Mouse (Mus musculus): Measurements from ENCODE around the gene Ccdc172. TPM values are rescaled to one million over a fixed set of nuclear protein-coding genes. Genes with fewer than 3 reads are reported as not detected.

Ccdc172 gene
- not detected in 2 replicates for polyA plus RNA-seq (2015; fragmentation: Nextera tagmentation; extraction: Ambion mirVana)

DNA sequence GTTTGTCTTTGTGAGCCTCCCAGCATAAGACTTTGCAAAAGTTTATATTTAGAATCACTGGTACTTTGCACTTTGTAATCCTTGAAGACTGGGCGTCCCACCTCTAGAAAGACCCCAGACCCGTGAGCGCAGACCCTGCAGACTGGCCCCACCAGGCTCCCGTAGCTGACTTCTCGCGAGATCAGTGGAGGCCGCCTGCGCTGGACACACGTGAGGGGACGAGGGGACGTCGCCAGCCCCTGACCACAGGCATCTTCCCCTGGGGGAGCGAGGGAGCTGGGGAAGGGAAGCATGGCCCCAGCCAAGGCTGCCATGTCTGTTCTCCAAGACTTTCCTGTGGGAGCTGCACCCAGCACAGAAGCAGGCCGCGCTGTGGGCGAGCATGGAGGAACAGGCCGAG is at the start of gene Ccdc172:
Gene Ccdc172 (plus strand): TSS at position 176 of the 400 bp plus-strand sequence.
- Histone ChIP-seq H3K9me3 (replicated peaks) (no peaks in the 10 kb centered on the region), H3K27me3 (replicated peaks) (no peaks in the 10 kb centered on the region), H3K4me3 (replicated peaks) (no peak within 1 kb of the TSS), H3K9ac (replicated peaks) (no peak within 1 kb of the TSS), H3K36me3 (no peaks in the 10 kb centered on the region), H3K4me1 (no peaks in the 10 kb centered on the region), H3K4me2 (no peak within 1 kb of the TSS), H3K27ac (replicated peaks) (no peak within 1 kb of the TSS)
- 95% methylated on average over 17 of the region's 17 CpGs for WGBS
- ATAC-seq (ENCODE audit: low FRiP score), result no peak

DNA sequence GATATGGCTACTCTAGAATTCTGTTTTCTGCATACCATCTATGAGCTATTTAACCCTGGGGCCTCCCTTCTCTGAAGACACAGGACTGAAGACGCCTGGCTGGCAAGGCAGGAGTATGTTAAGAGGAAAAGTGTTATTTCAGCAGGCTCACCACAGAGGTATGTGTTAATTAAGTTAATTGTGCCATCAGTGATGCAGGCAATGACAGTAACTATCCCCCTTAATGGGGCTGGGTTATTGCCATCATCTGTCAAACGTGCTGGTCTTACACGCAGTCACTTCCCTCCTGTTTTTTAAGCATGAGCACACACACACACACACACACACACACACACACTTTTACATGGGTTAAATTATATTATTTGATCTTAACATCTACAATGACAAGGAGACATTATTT is 48.0 kb upstream of the Ccdc172 start:
- no peak for ATAC-seq (ENCODE audit: low FRiP score)
- 20% methylated on average over 3 of the region's 3 CpGs for WGBS
- no peak overlapping the region for H3K9ac ChIP-seq (replicated peaks)

DNA sequence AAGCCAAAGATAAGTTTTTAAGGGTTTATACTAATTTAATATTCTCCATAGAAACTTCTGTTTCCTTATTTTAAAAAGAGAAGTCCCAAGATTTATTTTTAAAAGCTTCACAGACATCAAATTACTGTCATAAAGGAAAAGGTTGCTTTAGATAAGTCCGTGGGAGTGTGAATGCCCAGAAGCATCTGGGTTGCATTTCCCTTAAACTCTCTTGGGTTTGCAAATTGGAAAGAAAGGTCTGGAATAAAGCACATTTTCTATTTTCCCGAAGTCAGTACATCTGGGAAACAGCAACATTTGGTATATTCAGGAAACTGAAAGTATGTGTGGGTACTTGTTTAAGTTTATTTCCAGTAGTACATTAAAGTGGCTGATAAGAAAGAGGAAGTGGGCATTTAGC is 43.5 kb upstream of the Ccdc172 start:
- H3K9me3 ChIP-seq (replicated peaks), result no peaks in the 10 kb centered on the region
- WGBS, result 54% methylated on average over 2 of the region's 2 CpGs
- H3K36me3 ChIP-seq, result no peaks in the 10 kb centered on the region
- no peak for ATAC-seq (ENCODE audit: low FRiP score)
- no peak overlapping the region for H3K9ac ChIP-seq (replicated peaks)
- no peak overlapping the region for H3K4me3 ChIP-seq (replicated peaks)
- no peaks in the 10 kb centered on the region for H3K27me3 ChIP-seq (replicated peaks)
- no peak overlapping the region for H3K4me2 ChIP-seq
- peaks cover 2% of the 10 kb centered on the region; the same call in 1 of the 2 replicates for H3K4me1 ChIP-seq
- no peak overlapping the region for H3K27ac ChIP-seq (replicated peaks)

More for the DNA sequence above, 48.0 kb upstream of the Ccdc172 start:
- Histone ChIP-seq H3K27me3 (replicated peaks) (no peaks in the 10 kb centered on the region), H3K4me2 (no peak overlapping the region), H3K27ac (replicated peaks) (no peak overlapping the region), H3K36me3 (no peaks in the 10 kb centered on the region), H3K4me3 (replicated peaks) (no peak overlapping the region), H3K4me1 (no peaks in the 10 kb centered on the region; the same call in 1 of the 2 replicates), H3K9me3 (replicated peaks) (no peaks in the 10 kb centered on the region)

DNA sequence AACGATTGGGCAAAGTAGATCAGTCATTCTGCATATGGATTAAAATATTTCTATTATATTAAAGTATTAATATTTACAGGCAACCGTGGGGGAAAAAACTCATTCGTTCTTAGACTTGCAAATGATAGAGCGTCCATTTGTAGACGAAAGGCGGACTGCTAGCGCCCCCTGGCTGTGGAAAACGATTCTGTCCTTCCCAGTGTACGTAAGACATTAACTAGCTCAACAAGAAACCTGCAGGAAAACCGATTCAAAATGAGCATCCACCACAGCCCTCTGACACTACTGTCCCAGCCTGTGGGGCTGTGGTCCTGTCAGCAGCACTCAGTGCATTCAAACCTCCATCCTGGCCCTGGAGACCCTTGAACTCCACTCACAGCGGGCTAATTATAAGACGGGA is 42.4 kb upstream of the Ccdc172 start:
- Histone ChIP-seq H3K27ac (replicated peaks) (no peak overlapping the region), H3K4me3 (replicated peaks) (no peak overlapping the region), H3K9ac (replicated peaks) (no peak overlapping the region), H3K27me3 (replicated peaks) (no peaks in the 10 kb centered on the region), H3K9me3 (replicated peaks) (no peaks in the 10 kb centered on the region), H3K36me3 (no peaks in the 10 kb centered on the region), H3K4me2 (no peak overlapping the region), H3K4me1 (peaks cover 2% of the 10 kb centered on the region; the same call in 1 of the 2 replicates)
- 13% methylated on average over 12 of the region's 12 CpGs for WGBS
- no peak for ATAC-seq (ENCODE audit: low FRiP score)

DNA sequence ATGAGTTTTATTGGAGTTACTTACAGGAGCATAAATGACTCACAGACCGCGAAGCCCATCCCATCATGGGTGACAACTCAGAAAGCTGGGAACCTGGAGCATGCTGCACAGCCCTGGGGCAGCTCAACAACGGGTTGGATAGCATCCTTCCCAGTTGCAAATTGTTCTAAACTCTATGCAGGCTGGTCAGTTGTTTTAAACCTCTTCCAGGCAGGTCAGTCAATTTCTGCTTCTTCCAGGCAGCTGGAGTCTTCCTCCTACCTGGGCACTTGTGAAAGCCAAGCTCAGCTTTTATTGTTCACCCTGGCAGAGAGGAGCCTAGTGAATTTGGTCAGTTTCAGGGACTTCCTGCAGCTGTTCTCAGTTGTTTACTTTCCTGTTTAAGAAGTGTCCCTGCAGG is 37.5 kb upstream of the Ccdc172 start:
- peaks cover 2% of the 10 kb centered on the region; the same call in 1 of the 2 replicates for H3K4me1 ChIP-seq
- no peaks in the 10 kb centered on the region for H3K36me3 ChIP-seq
- no peaks in the 10 kb centered on the region for H3K9me3 ChIP-seq (replicated peaks)
- H3K27ac ChIP-seq (replicated peaks), result no peak overlapping the region
- H3K4me2 ChIP-seq, result no peak overlapping the region
- ATAC-seq (ENCODE audit: low FRiP score), result no peak
- 90% methylated on average over 3 of the region's 3 CpGs for WGBS
- H3K27me3 ChIP-seq (replicated peaks), result no peaks in the 10 kb centered on the region
- no peak overlapping the region for H3K9ac ChIP-seq (replicated peaks)
- no peak overlapping the region for H3K4me3 ChIP-seq (replicated peaks)

GRCm38 (mm10) chr19:58482373-58482977 is 29.3 kb upstream of the Ccdc172 start:
- Histone ChIP-seq H3K36me3 (no peaks in the 10 kb centered on the region), H3K4me3 (replicated peaks) (no peak overlapping the region), H3K27ac (replicated peaks) (no peak overlapping the region), H3K4me1 (no peaks in the 10 kb centered on the region), H3K4me2 (no peak overlapping the region), H3K9ac (replicated peaks) (no peak overlapping the region), H3K27me3 (replicated peaks) (no peaks in the 10 kb centered on the region), H3K9me3 (replicated peaks) (no peaks in the 10 kb centered on the region)
- 85% methylated on average over 9 of the region's 9 CpGs for WGBS
- ATAC-seq (ENCODE audit: low FRiP score), result no peak

GRCm38 (mm10) chr19:58486686-58487085 is 25.1 kb upstream of the Ccdc172 start:
- no peaks in the 10 kb centered on the region for H3K27me3 ChIP-seq (replicated peaks)
- no peak overlapping the region for H3K4me3 ChIP-seq (replicated peaks)
- H3K36me3 ChIP-seq, result no peaks in the 10 kb centered on the region
- no peak overlapping the region for H3K27ac ChIP-seq (replicated peaks)
- WGBS, result 69% methylated on average over 2 of the region's 2 CpGs
- H3K9ac ChIP-seq (replicated peaks), result no peak overlapping the region
- no peaks in the 10 kb centered on the region for H3K9me3 ChIP-seq (replicated peaks)
- H3K4me1 ChIP-seq, result no peaks in the 10 kb centered on the region
- no peak for ATAC-seq (ENCODE audit: low FRiP score)
- no peak overlapping the region for H3K4me2 ChIP-seq

GRCm38 (mm10) chr19:58497106-58497505 is 14.7 kb upstream of the Ccdc172 start:
- Histone ChIP-seq H3K4me1 (peaks cover 16% of the 10 kb centered on the region), H3K4me2 (no peak overlapping the region), H3K36me3 (no peaks in the 10 kb centered on the region), H3K9me3 (replicated peaks) (no peaks in the 10 kb centered on the region), H3K9ac (replicated peaks) (no peak overlapping the region), H3K27ac (replicated peaks) (no peak overlapping the region), H3K27me3 (replicated peaks) (no peaks in the 10 kb centered on the region), H3K4me3 (replicated peaks) (no peak overlapping the region)
- WGBS, result 69% methylated on average over 3 of the region's 3 CpGs
- no peak for ATAC-seq (ENCODE audit: low FRiP score)

DNA sequence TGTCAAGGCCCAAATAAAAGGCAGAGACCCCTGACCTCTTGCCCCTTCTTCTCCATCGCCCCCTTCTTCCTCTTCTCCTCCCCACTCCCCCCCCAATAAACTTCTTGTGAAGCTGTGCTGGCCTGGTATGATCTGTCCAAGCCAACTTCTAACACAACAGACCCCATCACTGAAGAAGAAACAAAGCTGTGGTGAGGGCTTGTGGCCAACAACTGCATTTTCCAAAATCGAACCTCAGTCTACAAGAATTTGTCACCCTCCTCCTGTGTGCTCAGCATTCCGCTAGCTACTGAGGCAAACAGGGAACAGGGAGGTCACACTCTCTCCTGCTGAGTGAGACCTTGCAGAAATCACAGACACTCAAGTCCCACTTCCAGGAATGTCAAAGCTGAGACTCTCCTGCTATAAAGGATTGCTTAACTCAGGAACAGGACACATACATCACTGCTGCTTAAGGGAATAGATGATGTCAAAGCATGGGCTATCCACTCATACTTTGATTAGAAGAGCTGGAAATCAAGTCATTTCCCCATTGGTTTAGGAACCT is 12.3 kb upstream of the Ccdc172 start:
- no peaks in the 10 kb centered on the region for H3K9me3 ChIP-seq (replicated peaks)
- no peak overlapping the region for H3K9ac ChIP-seq (replicated peaks)
- ATAC-seq (ENCODE audit: low FRiP score), result no peak
- no peak overlapping the region for H3K4me3 ChIP-seq (replicated peaks)
- WGBS, result 56% methylated on average over 3 of the region's 3 CpGs
- H3K27me3 ChIP-seq (replicated peaks), result no peaks in the 10 kb centered on the region
- no peak overlapping the region for H3K4me2 ChIP-seq
- peaks cover 14% of the 10 kb centered on the region for H3K4me1 ChIP-seq
- H3K36me3 ChIP-seq, result no peaks in the 10 kb centered on the region
- H3K27ac ChIP-seq (replicated peaks), result no peak overlapping the region

- ATAC-seq (ENCODE audit: low FRiP score), result no peak
- WGBS, result 52% methylated on average over 2 of the region's 2 CpGs
These were observed 11.7 kb upstream of the Ccdc172 start for GRCm38 (mm10) chr19:58500049-58500448.

DNA sequence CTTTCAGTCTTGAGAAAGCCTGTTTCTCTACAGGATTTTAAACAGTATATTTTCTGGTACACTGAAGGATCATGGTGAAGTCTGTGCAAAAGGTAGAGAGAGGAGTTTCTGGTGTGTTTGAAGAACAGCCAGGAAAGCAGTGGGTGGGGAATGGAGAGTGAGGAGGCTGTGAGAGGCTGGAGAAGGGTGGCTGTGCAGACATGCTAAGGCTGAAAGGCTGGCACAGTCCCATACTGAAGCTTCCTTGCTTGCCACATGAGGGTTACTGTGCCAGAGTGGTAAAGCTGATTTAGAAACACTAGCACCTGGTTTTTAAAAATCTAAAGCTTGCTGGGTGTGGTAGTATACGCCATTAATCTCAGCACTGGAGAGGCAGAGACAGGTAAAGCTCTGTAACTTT is 9.9 kb downstream of the Ccdc172 start:
- Histone ChIP-seq H3K27ac (replicated peaks) (no peak overlapping the region), H3K9me3 (replicated peaks) (no peaks in the 10 kb centered on the region), H3K4me2 (no peak overlapping the region), H3K27me3 (replicated peaks) (no peaks in the 10 kb centered on the region), H3K36me3 (no peaks in the 10 kb centered on the region), H3K4me3 (replicated peaks) (no peak overlapping the region), H3K9ac (replicated peaks) (no peak overlapping the region), H3K4me1 (peaks cover 8% of the 10 kb centered on the region; the same call in 1 of the 2 replicates)
- no peak for ATAC-seq (ENCODE audit: low FRiP score)
- 83% methylated on average over 1 of the region's 1 CpGs for WGBS

More at GRCm38 (mm10) chr19:58500049-58500448, 11.7 kb upstream of the Ccdc172 start:
- H3K36me3 ChIP-seq, result no peaks in the 10 kb centered on the region
- H3K27ac ChIP-seq (replicated peaks), result no peak overlapping the region
- H3K4me2 ChIP-seq, result no peak overlapping the region
- H3K4me3 ChIP-seq (replicated peaks), result no peak overlapping the region
- H3K9ac ChIP-seq (replicated peaks), result no peak overlapping the region
- no peaks in the 10 kb centered on the region for H3K9me3 ChIP-seq (replicated peaks)
- peaks cover 8% of the 10 kb centered on the region; the same call in 1 of the 2 replicates for H3K4me1 ChIP-seq
- H3K27me3 ChIP-seq (replicated peaks), result no peaks in the 10 kb centered on the region

DNA sequence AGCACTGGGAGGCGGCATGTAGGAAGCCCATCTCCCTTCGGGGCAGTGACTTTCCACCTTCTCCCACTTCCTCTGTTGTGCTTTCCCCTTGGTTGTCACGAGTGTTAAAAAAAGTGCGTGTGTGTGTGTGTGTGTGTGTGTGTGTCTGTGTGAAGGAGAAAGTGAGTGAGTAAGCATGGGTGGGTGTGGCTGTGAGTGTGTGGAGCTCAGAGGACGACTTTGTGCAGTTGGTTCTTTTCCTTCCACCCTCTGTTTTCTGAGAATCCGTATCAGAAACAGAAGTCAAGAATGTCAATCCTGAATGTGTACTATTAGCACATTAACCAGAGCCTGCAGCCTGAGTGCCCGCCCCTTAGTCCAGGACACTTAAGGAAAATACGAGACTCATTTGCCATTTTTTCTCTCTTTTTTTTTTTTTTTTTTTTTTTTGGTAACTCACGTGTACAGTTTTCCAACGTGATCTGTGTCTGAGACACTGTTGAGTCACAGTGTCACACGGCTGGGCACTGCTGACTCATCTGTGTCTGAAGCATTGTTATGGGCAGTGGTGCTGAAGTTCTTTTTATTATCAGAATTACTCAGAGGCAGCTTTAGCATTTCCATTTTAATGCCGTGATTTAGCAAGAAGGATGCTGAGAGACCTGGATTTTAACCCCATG is 12.1 kb downstream of the Ccdc172 start:
- Histone ChIP-seq H3K4me2 (peak overlapping the region; percentile 21; the same call in 1 of the 2 replicates), H3K27me3 (replicated peaks) (no peaks in the 10 kb centered on the region), H3K27ac (replicated peaks) (no peak overlapping the region), H3K4me1 (peaks cover 8% of the 10 kb centered on the region; the same call in 1 of the 2 replicates), H3K9me3 (replicated peaks) (no peaks in the 10 kb centered on the region), H3K36me3 (no peaks in the 10 kb centered on the region), H3K9ac (replicated peaks) (no peak overlapping the region), H3K4me3 (replicated peaks) (no peak overlapping the region)
- no peak for ATAC-seq (ENCODE audit: low FRiP score)
- 38% methylated on average over 12 of the region's 12 CpGs for WGBS
